Mouse (Mus musculus): ENCODE results near the gene Rpusd4. TPM values are rescaled to one million over a fixed set of nuclear protein-coding genes. Genes with fewer than 3 reads are reported as not detected.
A peak's percentile ranks its signal among the peaks of the same experiment; 100 is the strongest.

The Rpusd4 gene
- polyA plus RNA-seq, 1 experiment from 2014 or later, result 27.7 TPM

DNA sequence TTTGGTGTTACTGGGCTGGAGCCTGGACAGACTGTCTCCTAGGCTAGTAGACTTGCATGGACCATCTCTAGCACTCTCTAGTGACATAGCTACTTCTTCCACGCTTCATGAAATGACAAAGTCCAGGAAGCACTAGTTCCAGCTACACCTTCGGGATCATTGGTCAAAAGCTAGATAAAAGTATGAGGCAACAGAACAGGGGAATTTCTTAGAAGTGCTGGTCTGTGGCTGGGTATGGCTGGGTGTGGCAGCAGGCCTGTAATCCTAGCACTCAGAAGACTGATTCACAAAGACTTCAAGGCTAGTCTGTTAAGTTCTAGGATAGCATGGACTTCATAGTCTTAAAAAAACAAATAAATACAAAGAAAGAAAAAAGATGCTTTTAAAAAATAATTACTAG lies 4.2 kb upstream of the Rpusd4 start:
- no peak for ATAC-seq (ENCODE audit: borderline replicate concordance, extremely low read depth, low FRiP score, low TSS enrichment)
- no peak overlapping the region for H3K9ac ChIP-seq

DNA sequence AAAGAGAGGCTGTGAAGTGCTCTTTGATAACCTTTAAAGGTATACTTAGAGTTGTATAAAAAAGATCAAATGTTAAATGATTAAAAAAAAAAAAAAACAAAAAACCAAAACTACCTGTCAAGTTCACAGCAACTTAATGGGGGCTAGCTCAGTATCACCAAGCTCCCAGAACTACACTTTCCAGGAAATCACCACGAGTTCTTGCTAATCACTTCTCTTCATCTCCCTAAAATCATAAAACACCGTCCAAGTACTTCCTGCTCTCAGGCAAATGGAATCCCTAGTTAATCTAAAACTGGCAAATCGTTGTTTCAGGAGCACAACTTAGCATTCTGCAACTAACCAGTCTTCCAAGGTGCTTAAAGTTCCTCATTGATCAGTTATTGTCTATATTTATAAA lies 3.2 kb upstream of the Rpusd4 start:
- H3K9ac ChIP-seq, result no peak overlapping the region
- no peak overlapping the region for H3K4me2 ChIP-seq
- no peaks in the 10 kb centered on the region for H3K27me3 ChIP-seq
- H3K27ac ChIP-seq, result no peak overlapping the region
- ATAC-seq (ENCODE audit: borderline replicate concordance, extremely low read depth, low FRiP score, low TSS enrichment), result no peak
- WGBS, result 52% methylated on average over 3 of the region's 3 CpGs
- H3K4me1 ChIP-seq, result peaks cover 21% of the 10 kb centered on the region
- H3K4me3 ChIP-seq, result no peak overlapping the region
- H3K9me3 ChIP-seq, result no peaks in the 10 kb centered on the region
- H3K36me3 ChIP-seq, result no peaks in the 10 kb centered on the region

More for the DNA sequence above, 4.2 kb upstream of the Rpusd4 start:
- Histone ChIP-seq H3K36me3 (no peaks in the 10 kb centered on the region), H3K4me1 (peaks cover 17% of the 10 kb centered on the region), H3K4me3 (no peak overlapping the region), H3K4me2 (no peak overlapping the region), H3K9me3 (no peaks in the 10 kb centered on the region), H3K27me3 (no peaks in the 10 kb centered on the region), H3K27ac (no peak overlapping the region)
- WGBS, result 87% methylated on average over 2 of the region's 2 CpGs

DNA sequence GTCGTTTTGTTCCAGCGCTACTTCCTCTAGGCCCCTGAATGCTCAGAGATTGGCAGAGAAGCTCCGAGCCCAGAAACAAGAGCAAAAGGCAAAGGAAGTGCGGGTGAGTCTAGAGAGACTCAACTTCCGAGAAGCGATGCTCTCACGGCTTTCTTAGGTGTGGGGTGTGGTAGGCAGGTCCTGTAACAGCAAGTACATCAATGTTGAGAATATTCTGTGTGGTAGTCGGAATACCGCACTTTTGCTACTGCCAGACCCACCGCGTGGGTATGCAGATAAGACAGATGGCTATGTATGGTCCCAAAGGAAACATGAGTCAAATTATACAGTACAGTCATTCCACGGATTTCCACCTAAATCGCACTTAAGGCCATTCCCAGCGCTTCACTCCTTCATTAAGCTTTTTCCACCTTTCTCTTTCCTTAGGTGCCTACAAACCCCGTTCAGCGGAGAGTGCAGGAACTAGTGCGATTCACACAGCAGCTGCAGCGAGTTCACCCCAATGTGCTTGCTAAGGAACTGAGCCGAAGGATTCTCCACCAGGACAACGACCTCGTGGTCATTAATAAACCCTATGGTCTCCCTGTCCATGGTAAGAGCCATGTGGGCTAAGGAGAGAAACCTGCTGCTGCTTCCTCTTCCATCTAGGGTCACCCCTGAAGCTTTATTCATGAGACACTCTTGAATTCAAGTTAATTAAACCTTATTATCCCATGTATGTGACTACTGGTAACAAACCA lies 481 bp downstream of the Rpusd4 start:
- Histone ChIP-seq H3K27ac (peak overlapping the region; percentile 57), H3K9ac (peak overlapping the region; percentile 76), H3K9me3 (no peaks in the 10 kb centered on the region), H3K27me3 (no peaks in the 10 kb centered on the region), H3K4me3 (peak overlapping the region; percentile 87), H3K36me3 (peaks cover 11% of the 10 kb centered on the region; the same call in 1 of the 2 replicates), H3K4me2 (peak overlapping the region; percentile 73), H3K4me1 (peaks cover 21% of the 10 kb centered on the region)
- under 1% methylated on average over 21 of the region's 21 CpGs for WGBS
- ATAC-seq (ENCODE audit: borderline replicate concordance, extremely low read depth, low FRiP score, low TSS enrichment), result peak; percentile 55; the same call in 1 of the 2 replicates

DNA sequence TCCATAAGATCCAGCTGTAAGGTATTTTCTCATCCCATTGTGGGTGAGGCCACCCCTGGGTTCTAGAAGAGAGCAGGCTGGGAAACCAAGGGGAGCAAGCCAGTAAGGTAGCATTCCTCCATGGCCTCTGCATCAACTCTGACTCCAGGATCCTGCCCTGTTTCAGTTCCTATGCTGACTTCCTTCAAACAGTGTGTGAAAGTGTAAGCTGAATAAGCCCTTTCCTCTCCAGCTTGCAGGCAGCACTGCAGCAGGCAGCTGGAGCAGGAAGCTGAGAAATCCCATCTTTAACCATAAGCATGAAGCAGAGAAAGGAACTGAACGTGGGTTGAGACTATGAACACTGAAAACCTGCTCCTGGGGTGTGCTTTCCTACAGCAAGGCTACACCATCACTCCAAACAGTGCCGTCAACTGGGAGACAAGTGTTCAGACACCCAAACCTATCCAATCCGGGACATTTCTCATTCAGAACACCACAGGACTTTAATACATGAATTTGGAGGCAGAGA lies 10.2 kb downstream of the Rpusd4 start:
- no peaks in the 10 kb centered on the region for H3K9me3 ChIP-seq
- no peaks in the 10 kb centered on the region for H3K27me3 ChIP-seq
- 82% methylated on average over 3 of the region's 3 CpGs for WGBS
- H3K27ac ChIP-seq, result no peak overlapping the region
- no peak overlapping the region for H3K4me3 ChIP-seq
- H3K36me3 ChIP-seq, result peaks cover 37% of the 10 kb centered on the region
- ATAC-seq (ENCODE audit: borderline replicate concordance, extremely low read depth, low FRiP score, low TSS enrichment), result no peak
- no peak overlapping the region for H3K9ac ChIP-seq
- H3K4me2 ChIP-seq, result no peak overlapping the region
- peaks cover 3% of the 10 kb centered on the region for H3K4me1 ChIP-seq

DNA sequence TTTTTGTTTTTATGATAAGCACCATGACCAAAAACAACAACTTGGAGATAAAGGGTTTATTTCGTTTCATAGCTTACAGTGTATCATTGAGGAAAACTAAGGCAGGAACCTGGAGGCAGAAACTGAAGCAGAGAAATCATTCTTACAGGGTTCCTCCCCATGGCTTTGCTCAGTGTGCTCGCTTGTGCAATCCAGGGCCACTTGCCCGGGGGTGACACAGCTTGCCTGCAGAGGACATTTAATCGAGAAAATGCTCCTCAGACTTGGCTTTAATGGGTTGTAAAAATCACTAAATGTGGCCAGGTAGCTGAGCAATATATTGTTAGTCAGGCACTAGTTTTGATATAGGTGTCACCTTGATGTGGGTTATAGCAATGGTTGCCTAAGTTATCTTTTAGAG lies 10.8 kb downstream of the Rpusd4 start:
- Histone ChIP-seq H3K9me3 (no peaks in the 10 kb centered on the region), H3K4me2 (no peak overlapping the region), H3K9ac (no peak overlapping the region), H3K36me3 (peaks cover 31% of the 10 kb centered on the region), H3K4me1 (peaks cover 3% of the 10 kb centered on the region), H3K4me3 (no peak overlapping the region), H3K27me3 (no peaks in the 10 kb centered on the region), H3K27ac (no peak overlapping the region)
- 85% methylated on average over 4 of the region's 4 CpGs for WGBS
- no peak for ATAC-seq (ENCODE audit: borderline replicate concordance, extremely low read depth, low FRiP score, low TSS enrichment)

DNA sequence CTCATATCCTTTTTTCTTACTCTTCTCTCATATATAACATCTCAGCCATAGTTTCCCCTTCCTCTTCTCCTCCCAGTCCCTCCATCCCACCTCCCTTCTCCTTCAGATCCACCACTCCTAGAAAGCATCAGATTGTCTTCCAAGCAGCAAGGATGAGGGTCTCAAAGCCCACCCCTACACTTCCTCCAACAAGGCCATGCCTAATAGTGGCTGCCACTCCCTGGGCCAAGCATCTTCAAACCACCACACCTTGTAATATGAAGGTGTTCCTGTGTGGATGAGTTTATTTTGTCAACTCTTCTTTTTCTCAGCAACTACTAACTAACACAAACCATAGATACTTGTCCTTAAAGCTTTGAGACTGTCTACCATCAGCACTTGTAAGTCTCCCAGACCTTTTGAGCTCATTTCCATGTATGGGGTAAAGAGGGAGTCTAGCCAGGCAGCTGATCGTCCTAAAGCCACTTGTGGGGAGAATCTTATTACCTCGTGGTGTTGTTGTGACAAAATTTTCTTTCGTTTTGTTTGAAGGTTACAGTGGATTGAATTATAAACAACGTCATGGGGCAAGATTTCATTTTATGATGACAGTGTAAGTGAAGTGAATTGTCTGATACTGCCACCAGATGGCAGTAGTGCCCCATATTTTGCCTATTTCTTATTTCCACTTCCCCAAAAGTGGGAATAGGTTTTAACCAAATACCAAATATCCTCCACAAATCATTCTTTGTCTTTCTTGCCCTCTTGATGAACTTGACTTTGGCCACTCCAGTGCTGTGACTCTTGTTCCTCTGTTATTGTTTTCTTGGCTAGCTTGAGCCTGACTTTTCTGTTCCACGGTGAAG lies 14.6 kb downstream of the Rpusd4 start:
- 0 out of 2 replicates have a peak, but pooled peaks cover 4% of the 10 kb centered on the region for H3K36me3 ChIP-seq
- ATAC-seq (ENCODE audit: borderline replicate concordance, extremely low read depth, low FRiP score, low TSS enrichment), result no peak
- H3K4me1 ChIP-seq, result peaks cover 7% of the 10 kb centered on the region
- 9% methylated on average over 5 of the region's 5 CpGs for WGBS
- H3K27ac ChIP-seq, result no peak overlapping the region
- no peaks in the 10 kb centered on the region for H3K9me3 ChIP-seq
- H3K9ac ChIP-seq, result no peak overlapping the region
- no peak overlapping the region for H3K4me3 ChIP-seq
- H3K27me3 ChIP-seq, result no peaks in the 10 kb centered on the region
- H3K4me2 ChIP-seq, result 0 out of 2 replicates have a peak overlapping the region, but pooled peaks have one; percentile 2

DNA sequence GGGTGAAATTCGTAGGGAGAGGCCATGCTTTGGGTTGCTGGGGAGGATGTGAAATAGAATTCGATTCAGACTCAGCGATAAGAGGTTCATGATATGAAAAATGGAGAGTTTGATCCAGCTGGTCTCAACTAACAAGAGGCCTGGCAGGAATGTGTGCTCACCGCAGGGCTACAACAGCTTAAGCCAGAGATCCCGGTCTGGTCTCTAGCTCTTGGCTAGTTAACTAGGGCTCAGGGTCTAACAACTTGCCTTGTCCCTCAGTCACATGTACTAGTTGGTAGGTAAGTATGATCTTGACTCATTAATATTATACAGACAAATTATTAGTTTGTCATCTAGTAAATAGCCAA lies 15.2 kb downstream of the Rpusd4 start:
- H3K36me3 ChIP-seq, result no peaks in the 10 kb centered on the region
- no peaks in the 10 kb centered on the region for H3K27me3 ChIP-seq
- H3K4me2 ChIP-seq, result 0 out of 2 replicates have a peak overlapping the region, but pooled peaks have one; percentile 2
- H3K9me3 ChIP-seq, result no peaks in the 10 kb centered on the region
- WGBS, result 40% methylated on average over 5 of the region's 5 CpGs
- no peak overlapping the region for H3K9ac ChIP-seq
- H3K27ac ChIP-seq, result no peak overlapping the region
- no peak for ATAC-seq (ENCODE audit: borderline replicate concordance, extremely low read depth, low FRiP score, low TSS enrichment)
- no peak overlapping the region for H3K4me3 ChIP-seq
- H3K4me1 ChIP-seq, result peaks cover 8% of the 10 kb centered on the region

DNA sequence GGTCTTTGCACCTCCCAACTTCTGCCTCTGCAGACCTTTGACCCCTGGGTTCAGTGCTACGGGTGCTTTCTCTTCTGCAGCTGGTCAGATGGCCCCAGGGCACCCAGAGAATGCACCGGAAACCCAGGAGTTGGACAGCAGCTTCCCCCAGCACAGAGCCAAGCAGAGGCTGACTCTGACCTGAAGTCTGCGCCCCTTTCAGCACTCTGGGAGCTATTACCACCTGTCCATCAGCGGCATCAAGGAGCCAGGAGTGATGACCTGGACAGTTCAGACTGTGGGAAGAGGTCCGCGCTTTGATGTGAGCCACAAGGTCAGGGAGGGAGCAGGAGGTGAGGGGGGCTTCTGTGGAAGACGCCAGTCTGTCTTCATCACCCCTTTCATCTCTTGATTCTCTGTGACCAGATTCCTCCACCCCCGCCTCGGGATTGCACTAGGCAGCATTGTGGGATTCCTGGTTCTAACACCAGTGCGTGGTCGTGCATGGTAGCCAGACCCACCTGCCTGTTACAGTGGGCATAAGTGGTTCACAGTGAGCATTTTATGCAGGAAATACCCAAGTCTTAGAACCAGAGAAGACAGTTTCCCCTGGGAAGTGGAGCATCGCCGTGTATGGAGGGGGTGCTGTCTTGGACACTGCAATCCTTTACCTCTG lies 15.9 kb downstream of the Rpusd4 start:
- Histone ChIP-seq H3K4me1 (peaks cover 8% of the 10 kb centered on the region), H3K27me3 (no peaks in the 10 kb centered on the region), H3K4me3 (no peak overlapping the region), H3K36me3 (no peaks in the 10 kb centered on the region), H3K27ac (no peak overlapping the region), H3K9me3 (no peaks in the 10 kb centered on the region), H3K4me2 (no peak overlapping the region), H3K9ac (no peak overlapping the region)
- ATAC-seq (ENCODE audit: borderline replicate concordance, extremely low read depth, low FRiP score, low TSS enrichment), result no peak
- 59% methylated on average over 13 of the region's 13 CpGs for WGBS

DNA sequence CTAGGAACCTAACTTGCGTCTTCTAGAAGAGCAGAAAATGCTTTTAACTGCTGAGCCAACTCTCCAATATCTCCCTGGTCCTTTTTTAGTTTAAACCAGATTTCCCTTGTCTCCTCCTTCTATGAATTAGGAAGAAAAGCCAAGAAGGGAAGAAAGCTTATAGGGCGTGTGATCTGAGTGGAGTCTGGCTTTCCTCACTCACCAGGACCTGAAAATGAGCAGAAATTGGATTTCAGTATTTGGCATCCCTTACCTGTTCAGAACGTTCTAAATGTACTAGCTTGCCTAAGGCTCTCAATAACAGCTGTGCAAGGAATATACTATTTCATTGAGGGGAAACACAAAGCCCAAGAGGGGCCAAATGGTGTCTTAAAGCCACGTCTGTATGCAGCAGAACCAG lies 16.7 kb downstream of the Rpusd4 start:
- Histone ChIP-seq H3K27me3 (no peaks in the 10 kb centered on the region), H3K4me1 (peaks cover 8% of the 10 kb centered on the region), H3K4me2 (no peak overlapping the region), H3K9me3 (no peaks in the 10 kb centered on the region), H3K4me3 (no peak overlapping the region), H3K27ac (no peak overlapping the region), H3K9ac (no peak overlapping the region), H3K36me3 (no peaks in the 10 kb centered on the region)
- 74% methylated on average over 4 of the region's 4 CpGs for WGBS
- no peak for ATAC-seq (ENCODE audit: borderline replicate concordance, extremely low read depth, low FRiP score, low TSS enrichment)

DNA sequence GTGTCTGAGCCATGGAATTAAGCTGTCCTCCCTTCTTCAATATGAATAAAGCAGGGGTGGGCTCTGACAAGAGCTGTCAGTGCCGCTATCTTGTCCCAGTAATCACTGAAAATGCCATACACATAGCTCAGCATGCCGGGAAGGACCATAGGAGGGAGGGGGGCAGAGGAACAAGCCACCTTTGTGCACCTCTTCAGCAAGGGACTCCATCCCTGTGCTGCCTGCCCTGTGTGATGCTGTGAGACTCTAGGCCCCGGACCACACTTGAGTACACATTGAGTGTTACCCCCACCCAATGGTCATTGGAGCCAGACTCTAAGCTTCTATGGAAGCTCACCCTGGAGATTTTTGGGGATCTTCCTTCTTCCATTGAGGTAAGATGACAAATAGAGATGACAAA lies 18.7 kb downstream of the Rpusd4 start:
- Histone ChIP-seq H3K4me3 (no peak overlapping the region), H3K36me3 (no peaks in the 10 kb centered on the region), H3K9me3 (no peaks in the 10 kb centered on the region), H3K27ac (no peak overlapping the region), H3K9ac (no peak overlapping the region), H3K27me3 (no peaks in the 10 kb centered on the region), H3K4me1 (peaks cover 8% of the 10 kb centered on the region), H3K4me2 (no peak overlapping the region)
- no peak for ATAC-seq (ENCODE audit: borderline replicate concordance, extremely low read depth, low FRiP score, low TSS enrichment)
- 87% methylated on average over 3 of the region's 3 CpGs for WGBS

DNA sequence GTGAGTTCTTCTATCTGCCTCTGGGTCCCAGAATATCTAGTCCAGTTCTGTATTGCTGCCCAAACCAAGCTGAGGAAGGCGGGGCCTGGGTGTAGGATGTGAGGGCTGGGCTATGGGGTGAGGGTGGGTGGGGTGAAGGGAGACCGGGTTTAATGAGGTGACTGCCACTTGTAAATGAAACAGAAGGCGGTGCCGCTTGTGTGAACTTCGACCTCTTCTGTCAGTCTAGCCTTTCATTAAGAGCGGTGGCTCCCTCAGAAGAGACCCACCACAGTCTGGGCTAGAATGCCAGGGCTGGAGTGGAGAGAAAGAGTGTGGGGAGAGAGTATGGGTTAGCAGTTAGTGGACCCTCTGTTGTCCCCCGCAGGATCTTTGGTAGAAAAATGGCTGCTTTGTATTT lies 22.3 kb downstream of the Rpusd4 start:
- no peak for ATAC-seq (ENCODE audit: borderline replicate concordance, extremely low read depth, low FRiP score, low TSS enrichment)
- H3K4me2 ChIP-seq, result no peak overlapping the region
- WGBS, result 33% methylated on average over 7 of the region's 7 CpGs
- H3K9ac ChIP-seq, result no peak overlapping the region
- H3K4me3 ChIP-seq, result no peak overlapping the region
- peaks cover 8% of the 10 kb centered on the region; the same call in 1 of the 2 replicates for H3K4me1 ChIP-seq
- H3K36me3 ChIP-seq, result no peaks in the 10 kb centered on the region
- no peak overlapping the region for H3K27ac ChIP-seq
- H3K27me3 ChIP-seq, result no peaks in the 10 kb centered on the region
- H3K9me3 ChIP-seq, result no peaks in the 10 kb centered on the region
